Mouse (Mus musculus): ENCODE data around the gene Dgki.

Gene Dgki

DNA sequence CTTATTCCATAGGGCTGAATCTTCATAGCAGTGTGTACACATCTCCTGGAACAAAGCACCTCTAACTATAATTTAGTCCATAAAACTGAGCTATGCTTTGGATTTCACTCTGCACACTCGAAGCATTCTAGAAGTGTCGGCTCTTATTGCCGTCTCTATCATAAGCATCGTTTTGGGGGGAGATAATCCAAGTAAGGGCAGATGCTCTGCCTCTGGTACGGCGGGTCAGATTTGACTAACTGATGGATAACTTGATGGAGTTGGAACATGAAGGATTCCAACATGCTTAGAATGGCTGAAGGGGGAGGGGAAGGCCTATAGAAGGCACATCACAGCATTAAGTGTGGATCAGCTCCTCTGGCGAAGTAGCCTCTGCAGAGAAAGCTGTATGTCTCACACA lies 242.4 kb downstream of the Dgki start:
- DNase-seq = no peak

DNA sequence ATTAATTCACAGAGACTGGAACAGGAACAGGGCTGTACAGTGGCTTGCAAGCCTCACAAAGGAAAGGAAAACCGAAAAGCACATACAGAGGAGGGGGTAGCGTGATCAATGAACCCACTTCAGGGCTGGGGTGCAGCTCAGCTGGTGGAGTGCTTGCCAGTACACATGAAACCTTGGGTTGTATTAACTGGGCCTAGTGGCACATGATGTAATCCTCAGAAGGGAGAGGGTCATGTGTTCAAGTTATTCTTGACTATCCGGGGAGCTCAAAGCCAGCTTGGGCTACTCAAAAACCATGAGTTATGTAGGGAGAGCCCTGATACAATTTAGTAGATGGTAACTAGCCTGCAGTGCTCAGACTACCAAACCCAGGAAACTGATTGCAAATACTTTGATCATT lies 244.3 kb downstream of the Dgki start:
- DNase-seq = no peak

DNA sequence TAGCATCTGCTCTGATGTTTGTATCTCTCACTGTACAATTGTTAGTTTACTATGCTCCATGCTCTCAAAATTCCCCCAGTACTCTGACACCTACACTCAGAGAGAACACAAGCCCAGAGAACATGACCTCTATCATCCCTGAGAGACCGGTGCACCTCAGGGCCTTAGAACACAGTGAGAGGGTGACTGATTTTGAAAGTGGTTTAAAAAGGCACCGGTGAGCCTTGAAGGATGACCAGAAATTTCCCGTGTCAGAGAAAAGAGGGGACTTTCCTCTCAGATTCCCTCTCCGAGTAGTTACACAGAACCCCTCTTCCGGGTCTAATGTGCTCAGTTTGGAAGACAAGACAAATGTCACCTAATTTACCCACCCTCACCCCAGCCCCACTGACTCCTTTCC lies 244.9 kb downstream of the Dgki start:
- no peak for DNase-seq

DNA sequence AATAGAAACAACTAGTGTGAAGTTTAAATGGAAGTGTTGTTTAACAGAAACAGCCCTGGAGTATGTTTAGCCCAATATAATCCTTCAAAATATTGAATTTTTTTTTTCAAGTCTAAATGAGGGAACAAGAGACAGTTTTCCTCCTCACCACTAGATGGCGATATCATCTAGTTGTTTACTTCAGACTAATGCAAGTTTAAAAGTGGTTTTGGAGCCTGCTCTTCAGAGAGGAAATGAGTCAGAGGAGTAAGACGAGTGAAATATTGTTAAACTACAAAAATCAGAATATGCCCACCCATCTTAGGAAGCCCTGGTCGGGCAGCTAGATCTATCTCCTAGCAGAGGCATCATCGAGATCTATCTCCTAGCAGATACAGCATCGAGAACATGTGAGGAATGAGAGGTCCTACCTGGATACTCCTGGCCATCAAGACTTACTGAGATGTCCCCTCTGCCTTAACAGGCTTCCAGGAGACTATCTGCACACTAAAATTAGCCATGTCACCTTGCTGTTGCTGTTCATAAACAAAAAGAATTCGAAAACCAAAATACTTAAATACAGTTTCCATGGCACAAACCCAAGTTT lies 245.5 kb downstream of the Dgki start:
- peak in 1 of 2 experiments; percentile 8 for DNase-seq

DNA sequence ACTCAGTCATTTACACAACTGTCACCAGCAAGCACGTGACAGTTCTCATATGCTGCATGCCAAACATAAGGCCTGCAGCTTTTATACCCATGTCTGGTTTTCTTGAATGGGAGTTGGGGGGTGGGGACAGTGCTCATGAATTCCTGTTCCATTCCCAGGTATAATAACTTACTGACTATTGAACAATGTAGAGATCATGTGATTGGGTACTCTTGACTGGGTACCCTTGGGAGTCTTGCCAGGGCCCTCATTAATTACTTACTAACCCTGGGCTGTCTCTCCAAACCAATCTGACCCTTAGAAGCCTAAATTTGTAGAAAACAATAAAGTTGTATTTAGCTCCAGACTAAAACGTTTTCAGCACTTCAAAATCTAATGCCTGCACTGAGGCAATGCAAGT lies 246.6 kb downstream of the Dgki start:
- no peak for DNase-seq

DNA sequence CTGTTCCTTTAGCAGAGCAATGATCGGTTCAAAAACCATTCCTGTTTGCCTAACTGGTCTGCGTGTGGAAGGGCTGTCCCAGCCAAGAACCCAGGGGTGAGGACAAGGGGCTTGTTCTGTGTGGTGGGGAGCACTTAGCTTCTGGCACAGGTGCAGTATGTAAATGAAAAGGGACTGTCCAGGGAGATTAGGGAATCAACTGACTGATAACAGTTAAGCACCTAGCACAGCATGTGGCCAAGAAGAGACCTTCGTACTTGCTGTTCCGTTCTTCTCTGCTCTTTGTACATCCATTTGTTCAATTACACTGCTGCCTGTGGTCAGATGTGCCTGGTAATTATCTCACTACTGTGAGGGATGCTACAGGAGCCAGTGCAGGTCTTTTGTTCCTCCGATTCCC lies 248.3 kb downstream of the Dgki start:
- no peak for DNase-seq

DNA sequence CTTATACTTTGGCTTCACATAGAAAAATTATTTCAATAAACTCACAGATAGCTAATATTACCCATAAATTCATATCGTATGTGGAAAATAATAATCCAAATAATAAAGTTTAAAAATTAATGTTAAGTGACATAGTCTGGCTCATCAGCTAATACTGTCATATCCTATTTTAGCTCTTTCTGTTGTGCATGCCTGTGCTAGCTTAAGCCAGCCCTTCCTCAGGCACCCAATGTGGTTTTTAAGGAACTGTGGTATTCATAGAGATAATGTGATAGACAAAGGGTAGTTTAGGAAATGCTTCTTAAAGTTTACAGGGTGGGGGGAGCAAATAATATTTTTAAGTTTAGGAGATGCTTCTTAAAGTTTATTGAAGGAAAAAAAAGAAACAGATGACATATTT lies 248.8 kb downstream of the Dgki start:
- no peak for DNase-seq

DNA sequence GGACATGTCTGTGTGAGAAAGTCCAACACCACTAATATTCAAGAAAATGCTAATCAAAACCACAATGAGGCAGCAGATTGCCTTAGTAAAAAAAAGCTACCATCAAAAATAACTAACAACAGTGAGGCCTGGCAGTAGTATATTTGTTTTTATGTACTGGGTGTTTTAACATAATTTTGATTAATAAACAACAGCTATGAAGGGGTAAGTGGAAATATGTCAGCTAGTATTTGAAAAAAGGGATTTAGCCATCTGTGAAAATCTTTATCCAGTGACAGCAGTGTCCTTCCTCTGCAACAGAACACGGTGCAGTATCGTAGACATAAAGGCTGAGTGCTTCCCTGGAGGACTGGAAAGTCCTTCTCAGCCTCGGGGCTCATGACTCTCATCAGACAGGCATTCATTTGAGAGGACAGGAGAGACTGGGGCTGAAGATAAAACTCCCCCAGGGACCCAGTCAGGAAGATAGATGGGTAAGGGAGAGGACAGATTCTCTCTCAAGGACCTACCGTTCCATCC lies 252.3 kb downstream of the Dgki start:
- no peak for DNase-seq

DNA sequence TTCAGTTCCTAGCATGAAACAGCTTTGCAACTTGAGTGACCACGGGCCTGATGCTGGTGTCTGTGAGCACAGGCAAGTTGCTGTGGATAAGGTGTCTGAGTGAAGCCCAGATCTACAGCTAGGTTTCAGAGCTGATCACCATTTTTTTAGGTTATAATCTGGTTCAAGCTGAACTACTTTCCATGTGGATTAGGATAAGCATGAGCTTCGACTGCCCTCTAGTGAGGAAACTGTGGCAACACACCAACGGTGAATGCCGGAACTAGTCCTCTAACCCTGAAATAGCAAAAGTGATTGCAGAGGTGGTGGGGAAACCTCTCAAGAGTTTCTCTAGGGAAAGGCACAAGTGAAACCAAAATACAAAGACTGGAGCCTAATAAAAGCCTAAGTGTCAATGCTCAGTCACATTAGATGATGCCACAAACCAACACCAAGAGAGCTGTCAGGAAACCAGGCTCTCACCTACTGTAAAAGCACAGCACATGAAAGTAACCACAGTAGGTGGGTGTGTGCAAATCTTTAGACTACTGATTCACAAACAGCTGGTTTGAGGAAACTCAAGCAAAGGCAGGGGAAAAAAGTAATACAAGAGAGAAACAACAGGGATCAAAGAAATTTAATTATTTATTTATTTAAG lies 253.7 kb downstream of the Dgki start:
- peak; percentile 38 to 66 for DNase-seq

DNA sequence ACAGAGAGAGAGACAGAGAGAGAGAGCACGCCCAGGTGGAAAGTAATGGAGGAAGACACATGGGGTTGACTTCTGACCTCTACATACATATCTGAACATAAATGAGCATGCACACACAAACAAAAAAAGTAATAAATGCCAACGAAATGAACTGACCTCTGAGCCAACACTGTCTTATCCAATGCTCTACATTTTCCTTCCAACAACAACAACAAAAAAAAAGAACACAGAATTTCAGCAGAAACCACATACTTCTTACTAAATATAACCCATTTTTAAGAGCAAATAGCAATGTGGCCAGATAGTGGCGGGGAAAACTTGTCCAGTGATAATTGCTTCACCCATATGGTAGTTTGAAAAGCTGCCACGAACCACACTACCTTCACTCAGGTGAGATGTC lies 255.2 kb downstream of the Dgki start:
- DNase-seq = no peak

DNA sequence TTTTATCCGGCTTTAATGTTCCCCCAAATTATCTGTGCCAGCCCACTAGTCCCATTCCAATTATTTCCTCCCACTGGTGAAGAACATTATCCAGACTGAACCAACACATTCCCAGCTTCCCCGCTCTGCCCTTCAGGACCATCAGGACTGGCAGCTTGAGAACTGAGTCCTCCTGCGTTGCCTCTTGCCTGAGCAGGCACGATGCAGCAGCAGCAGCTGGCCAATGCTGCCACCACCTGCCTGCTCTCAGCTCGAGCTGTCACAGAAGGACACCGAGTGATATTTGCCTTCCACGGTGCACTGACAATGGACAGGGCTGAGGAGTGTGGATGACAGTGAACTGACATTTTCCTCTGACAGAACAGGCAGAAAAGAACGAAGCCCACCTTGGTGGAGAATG lies 261.5 kb downstream of the Dgki start:
- DNase-seq = peak in 1 of 2 experiments; percentile 27

DNA sequence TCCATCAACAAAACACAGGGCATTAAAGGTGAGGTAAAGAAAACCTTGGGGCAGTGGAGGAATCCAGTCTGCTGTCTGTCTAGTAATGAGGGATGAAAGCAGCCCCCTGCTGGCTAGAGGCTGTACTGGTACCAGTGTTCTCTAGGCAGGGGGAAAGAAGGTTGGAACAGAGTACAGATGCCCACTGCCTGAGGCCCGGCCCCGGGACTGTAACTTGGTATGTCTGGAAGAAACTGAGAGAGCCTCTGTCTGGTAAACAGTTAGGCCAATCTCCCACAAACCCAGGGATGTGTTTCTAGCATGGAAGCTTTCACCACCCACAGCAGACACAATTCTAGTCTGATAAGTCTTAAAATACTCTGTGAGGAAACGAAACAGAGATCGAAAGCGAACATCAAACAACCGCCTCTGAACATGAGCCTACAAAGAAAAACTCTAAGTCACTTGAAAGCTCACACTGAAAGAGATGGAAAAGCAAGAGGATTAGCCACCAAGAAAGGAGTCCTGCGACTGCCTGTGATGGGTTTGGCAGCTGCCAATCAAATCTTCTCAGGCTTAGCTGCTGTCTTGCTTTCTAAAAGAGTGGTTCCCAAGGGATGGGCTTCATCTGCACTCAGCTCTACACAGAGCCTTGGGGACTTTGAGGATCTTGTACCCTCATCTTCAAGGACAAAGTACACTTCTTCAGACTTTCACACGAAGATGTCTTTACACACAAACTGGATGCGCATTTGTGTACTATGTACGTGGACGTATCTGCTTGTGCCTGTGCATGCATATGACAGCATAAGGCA lies 262.7 kb downstream of the Dgki start:
- DNase-seq = peak in 1 of 2 experiments; percentile 53

DNA sequence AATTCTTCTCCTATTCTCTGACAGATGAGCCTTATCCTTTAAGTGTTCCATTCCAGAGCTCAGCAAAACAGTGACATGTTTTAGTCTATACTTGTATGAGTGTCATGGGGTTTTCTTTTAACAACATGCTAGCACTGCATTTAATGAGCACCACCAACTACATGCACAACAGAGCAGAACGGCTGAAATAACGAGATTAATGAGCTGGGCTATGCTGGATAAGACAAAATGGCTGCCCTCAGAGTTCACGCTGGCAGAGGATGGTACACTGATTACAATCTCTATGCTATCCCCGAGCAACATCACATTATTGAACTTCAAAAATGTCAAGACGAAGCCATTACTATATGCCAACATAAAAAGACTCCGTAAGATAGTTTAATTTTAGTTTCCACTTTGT lies 264.3 kb downstream of the Dgki start:
- no peak for DNase-seq

DNA sequence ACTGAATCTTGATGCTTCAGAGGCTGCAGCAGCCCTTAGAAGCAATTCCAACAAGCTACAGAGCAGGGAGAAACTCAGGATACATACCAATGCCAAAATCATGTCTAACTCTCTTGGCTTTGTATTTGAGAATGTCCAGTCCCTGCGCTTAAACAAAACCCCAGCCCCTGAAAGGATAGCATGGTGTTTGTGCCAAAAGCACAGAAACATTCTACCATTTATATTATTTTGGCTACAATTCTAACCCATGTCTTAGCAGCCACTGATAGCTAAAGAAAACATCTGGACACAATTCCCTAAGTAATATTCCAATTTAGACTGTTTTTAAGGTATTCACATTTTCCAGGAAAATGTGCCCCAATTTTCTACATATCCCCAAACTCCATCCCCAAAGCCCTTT lies 269.0 kb downstream of the Dgki start:
- no peak for DNase-seq

DNA sequence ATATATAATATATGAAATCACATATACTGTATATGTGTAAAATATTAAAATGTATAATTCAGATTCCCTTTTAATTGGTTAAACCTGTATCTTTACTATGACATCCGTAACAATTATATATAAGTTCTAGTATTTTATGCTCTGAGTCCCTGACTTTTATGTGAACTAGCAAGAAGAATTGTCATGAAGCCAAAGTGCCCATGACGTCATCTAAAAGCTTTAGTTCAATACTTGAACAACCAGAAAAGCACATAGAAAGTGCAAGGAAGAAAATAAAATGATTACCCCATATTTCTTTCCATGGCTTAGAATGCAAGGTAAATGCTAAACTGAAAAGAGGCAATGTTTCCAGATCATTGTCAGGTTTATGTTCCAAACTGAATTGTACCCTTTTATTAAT lies 269.6 kb downstream of the Dgki start:
- DNase-seq = no peak

DNA sequence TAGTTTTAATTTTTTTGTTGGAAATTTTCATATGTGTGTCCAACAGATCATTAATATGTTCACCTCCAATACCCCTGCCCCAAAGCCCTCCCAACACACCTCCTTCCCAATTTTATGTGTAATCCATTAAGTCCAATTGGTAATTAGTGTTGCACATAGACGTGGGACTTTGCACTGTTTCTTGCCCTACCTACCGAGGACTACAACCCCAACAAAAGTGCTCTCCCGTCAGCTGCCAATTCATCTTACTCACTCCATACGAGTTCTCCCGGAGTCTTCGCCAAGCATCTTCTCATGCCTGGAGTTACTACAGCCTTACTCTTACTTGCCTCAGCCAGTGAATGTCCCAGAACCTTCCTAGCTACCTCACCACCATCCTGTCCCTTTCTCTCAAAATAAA lies 271.1 kb downstream of the Dgki start:
- DNase-seq = no peak

DNA sequence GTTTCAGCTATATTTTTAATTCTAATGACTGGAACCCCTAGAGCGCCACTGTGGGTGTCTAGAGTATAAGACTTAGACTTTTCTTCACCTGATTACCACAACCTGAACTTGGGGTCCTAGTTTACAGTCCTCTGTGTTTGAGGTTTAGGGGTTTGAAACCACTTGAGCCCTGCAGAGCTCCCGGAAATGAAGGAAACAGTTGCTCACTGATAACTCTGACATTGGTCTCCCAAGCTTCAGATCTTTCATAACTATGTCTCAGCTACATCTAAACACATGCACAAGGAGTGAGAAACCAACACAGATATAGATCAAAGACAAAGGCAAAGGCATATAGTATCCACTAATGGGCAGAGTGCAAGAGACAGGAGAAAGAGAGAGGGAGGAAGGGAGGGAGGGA lies 271.7 kb downstream of the Dgki start:
- DNase-seq = no peak

DNA sequence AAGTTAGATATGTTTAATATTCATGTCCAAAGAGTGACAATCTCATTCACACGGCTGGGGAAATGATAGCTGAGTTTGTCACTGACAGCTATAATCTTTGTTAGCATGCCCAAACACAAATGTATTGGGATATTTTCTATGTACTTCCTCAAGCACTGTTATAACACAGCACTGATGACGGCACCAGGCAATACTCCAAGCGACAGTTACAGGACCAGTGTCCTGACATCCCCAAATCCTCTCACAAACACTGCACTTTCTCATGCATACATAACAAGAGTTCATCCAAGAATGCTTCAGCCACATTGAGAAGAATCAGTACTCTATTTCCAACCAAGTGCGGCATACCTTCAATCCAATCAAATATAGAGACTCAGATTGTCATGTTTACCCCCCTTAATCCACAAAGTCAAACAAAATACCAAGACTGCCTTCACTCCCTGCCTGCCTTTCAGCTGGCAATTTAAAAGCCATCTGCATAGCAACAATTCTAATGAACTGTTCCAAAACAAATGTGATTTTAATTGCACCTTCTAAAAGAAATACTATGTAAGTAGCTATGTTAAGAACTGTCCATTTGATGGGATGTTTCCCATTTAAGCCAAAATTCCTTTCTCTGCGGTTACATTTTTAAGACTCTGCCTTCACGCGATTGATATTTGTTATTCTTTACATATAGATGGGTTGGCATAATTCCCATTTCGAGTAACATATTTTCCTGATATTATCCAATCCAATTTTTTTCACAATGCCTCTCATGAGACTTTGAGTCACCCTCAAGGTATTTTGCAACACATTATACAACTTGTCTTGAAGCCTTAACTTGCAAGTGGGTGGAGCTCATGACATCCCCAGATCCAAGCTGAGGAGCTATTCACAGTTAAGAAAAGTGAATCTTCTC lies 273.4 kb downstream of the Dgki start:
- no peak for DNase-seq

DNA sequence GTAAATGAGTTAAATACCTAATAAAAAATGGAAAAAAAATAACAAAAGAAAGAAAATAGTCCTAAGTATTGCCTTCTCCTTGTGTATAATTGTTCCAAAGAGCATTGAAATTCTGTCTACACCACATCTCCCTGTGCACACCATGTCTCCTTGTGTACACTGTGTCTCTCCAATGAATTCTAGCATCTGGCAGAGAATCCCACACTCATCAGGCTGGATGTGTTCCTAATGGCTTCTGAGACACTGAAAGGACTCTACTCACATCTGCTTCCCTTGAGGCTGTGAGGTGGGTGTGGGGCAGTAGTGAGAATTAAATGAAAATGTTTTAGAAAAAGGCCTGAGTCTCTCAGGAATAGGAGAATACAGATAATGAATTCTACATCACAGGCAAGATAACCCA lies 283.9 kb downstream of the Dgki start:
- DNase-seq = no peak

DNA sequence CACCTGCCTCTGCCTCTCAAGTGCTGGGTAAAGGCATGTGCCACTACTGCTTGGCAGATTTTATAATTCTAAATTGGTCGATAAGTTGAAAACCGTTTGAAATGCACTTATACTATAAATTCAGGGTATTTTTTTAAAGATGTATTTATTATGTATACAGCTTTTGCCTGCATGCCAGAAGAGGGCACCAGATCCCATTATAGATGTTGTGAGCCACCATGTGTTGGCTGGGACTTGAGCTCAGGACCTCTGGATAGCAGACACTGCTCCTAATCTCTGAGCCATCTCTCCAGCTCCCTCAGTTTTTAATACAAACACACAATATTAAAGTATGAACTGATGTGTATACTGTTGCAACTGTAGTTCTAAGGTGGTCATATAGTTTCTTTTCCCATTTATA lies 288.4 kb downstream of the Dgki start:
- DNase-seq = no peak

DNA sequence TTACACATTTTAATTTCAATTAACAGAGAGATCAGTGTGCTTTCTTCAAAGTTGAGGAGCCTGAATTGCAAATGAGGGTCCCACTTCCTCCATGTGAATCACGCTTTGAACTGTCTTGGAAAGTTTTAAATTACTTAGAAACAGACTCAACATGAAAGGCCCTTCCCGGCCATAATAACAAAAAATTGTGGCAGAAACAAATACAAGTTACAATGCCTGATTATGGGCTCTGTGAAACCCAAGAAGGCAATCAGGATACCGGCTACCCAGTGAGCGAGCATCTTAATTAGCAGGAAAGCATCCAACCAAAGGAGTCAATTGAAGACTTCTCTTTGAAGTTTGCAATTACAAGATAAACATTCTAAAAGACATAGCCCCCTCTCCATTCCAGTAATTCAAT lies 292.4 kb downstream of the Dgki start:
- DNase-seq = no peak

DNA sequence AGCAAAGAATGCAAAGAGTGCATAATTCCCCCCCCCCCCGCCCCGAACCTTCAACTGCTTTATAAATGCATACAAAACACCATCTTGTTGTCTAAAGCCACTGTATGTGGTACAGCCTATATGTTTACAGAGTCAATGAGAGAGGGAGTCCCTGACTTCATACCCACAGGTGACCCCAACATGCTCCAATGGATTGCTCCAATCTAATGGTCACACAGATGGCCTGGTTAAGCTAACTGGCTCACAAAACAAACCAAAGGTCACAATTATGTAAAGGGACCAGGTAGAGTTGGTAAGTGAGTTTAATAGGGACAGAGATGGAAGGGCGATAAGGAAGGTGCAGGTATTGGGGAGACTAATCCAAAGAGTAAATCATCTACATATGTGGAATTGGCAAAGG lies 295.1 kb downstream of the Dgki start:
- DNase-seq = no peak

DNA sequence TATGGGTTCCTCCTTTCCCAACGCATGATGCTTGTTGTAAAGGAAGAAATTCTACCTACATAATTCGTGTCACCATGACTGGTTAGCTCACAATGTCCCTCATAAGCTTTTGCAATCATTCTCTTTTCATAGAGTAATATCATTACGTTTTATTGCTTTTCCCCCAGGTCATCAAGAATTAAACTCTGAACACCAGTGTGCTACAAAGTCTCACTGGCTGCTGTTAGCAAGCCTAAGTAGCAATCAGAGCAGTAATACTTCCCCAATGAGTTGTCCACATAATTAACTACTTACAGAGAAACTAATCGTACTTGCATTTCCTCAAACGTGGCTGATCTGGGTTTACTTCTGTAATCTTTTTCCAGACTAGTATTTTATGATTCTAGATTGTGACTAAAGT lies 296.7 kb downstream of the Dgki start:
- no peak for DNase-seq
